Mouse (Mus musculus): ENCODE measurements around the gene Nell1. TPM values are rescaled to one million over a fixed set of nuclear protein-coding genes. Genes with fewer than 3 reads are reported as not detected.

The Nell1 gene
- total and polyA plus RNA-seq, 2 experiments from 2014 or later: 0.05 TPM; not detected in 1

GRCm38 (mm10) chr7:49985947-49986346 is 11.3 kb downstream of the Nell1 start:
- no peak overlapping the region for H3K9ac ChIP-seq (replicated peaks; ENCODE audit: low read depth, low read length)
- H3K27ac ChIP-seq (ENCODE audit: low read depth): no peak overlapping the region
- H3K9me3 ChIP-seq (replicated peaks; ENCODE audit: control insufficient read depth, low read length): no peaks in the 10 kb centered on the region
- ATAC-seq (ENCODE audit: insufficient read depth, low read depth) (no peak), DNase-seq (ENCODE audit: low spot score) (no peak)
- H3K4me2 ChIP-seq (ENCODE audit: low read depth, low read length): no peak overlapping the region
- no peaks in the 10 kb centered on the region for H3K36me3 ChIP-seq (replicated peaks; ENCODE audit: control insufficient read depth, insufficient read depth, low read length)
- H3K4me3 ChIP-seq (ENCODE audit: low read depth, low read length): no peak overlapping the region
- no peaks in the 10 kb centered on the region for H3K4me1 ChIP-seq (ENCODE audit: control insufficient read depth, insufficient read depth)
- WGBS: 90% methylated on average over 8 of the region's 8 CpGs
- no peak for TF ChIP-seq EP300 (IDR thresholded peaks at IDR 0.05; ENCODE audit: low read depth)
- TF ChIP-seq CTCF (IDR thresholded peaks at IDR 0.05; ENCODE audit: low read depth): no peak
- 0 out of 2 replicates have a peak, but pooled peaks cover under 1% of the 10 kb centered on the region for H3K27me3 ChIP-seq (ENCODE audit: control insufficient read depth, insufficient read depth, low read length)

GRCm38 (mm10) chr7:49999321-49999720 is 24.7 kb downstream of the Nell1 start:
- TF ChIP-seq CTCF (IDR thresholded peaks at IDR 0.05; ENCODE audit: low read depth) (no peak), EP300 (IDR thresholded peaks at IDR 0.05; ENCODE audit: low read depth) (no peak)
- H3K9me3 ChIP-seq (replicated peaks; ENCODE audit: control insufficient read depth, low read length): no peaks in the 10 kb centered on the region
- no peak overlapping the region for H3K4me2 ChIP-seq (ENCODE audit: low read depth, low read length)
- no peak overlapping the region for H3K9ac ChIP-seq (replicated peaks; ENCODE audit: low read depth, low read length)
- no peak overlapping the region for H3K4me3 ChIP-seq (ENCODE audit: low read depth, low read length)
- no peaks in the 10 kb centered on the region for H3K27me3 ChIP-seq (ENCODE audit: control insufficient read depth, insufficient read depth, low read length)
- H3K27ac ChIP-seq (ENCODE audit: low read depth): no peak overlapping the region
- no peaks in the 10 kb centered on the region for H3K4me1 ChIP-seq (ENCODE audit: control insufficient read depth, insufficient read depth)
- DNase-seq (ENCODE audit: low spot score) (no peak), ATAC-seq (ENCODE audit: insufficient read depth, low read depth) (no peak)
- WGBS: 70% methylated on average over 4 of the region's 4 CpGs
- H3K36me3 ChIP-seq (replicated peaks; ENCODE audit: control insufficient read depth, insufficient read depth, low read length): no peaks in the 10 kb centered on the region

GRCm38 (mm10) chr7:50005268-50005667 is 30.6 kb downstream of the Nell1 start:
- TF ChIP-seq EP300 (IDR thresholded peaks at IDR 0.05; ENCODE audit: low read depth) (no peak), CTCF (IDR thresholded peaks at IDR 0.05; ENCODE audit: low read depth) (no peak)
- H3K9me3 ChIP-seq (replicated peaks; ENCODE audit: control insufficient read depth, low read length): no peaks in the 10 kb centered on the region
- DNase-seq (ENCODE audit: low spot score) (no peak), ATAC-seq (ENCODE audit: insufficient read depth, low read depth) (no peak)
- H3K27ac ChIP-seq (ENCODE audit: low read depth): no peak overlapping the region
- no peaks in the 10 kb centered on the region for H3K4me1 ChIP-seq (ENCODE audit: control insufficient read depth, insufficient read depth)
- H3K36me3 ChIP-seq (replicated peaks; ENCODE audit: control insufficient read depth, insufficient read depth, low read length): no peaks in the 10 kb centered on the region
- H3K27me3 ChIP-seq (ENCODE audit: control insufficient read depth, insufficient read depth, low read length): no peaks in the 10 kb centered on the region
- WGBS: 61% methylated on average over 2 of the region's 2 CpGs
- H3K4me2 ChIP-seq (ENCODE audit: low read depth, low read length): no peak overlapping the region
- H3K9ac ChIP-seq (replicated peaks; ENCODE audit: low read depth, low read length): no peak overlapping the region
- H3K4me3 ChIP-seq (ENCODE audit: low read depth, low read length): no peak overlapping the region

GRCm38 (mm10) chr7:50035187-50036153 is 60.8 kb downstream of the Nell1 start:
- Histone ChIP-seq H3K4me3 (ENCODE audit: low read depth, low read length) (no peak overlapping the region), H3K27ac (ENCODE audit: low read depth) (no peak overlapping the region), H3K9me3 (replicated peaks; ENCODE audit: control insufficient read depth, low read length) (no peaks in the 10 kb centered on the region), H3K9ac (replicated peaks; ENCODE audit: low read depth, low read length) (no peak overlapping the region), H3K27me3 (ENCODE audit: control insufficient read depth, insufficient read depth, low read length) (no peaks in the 10 kb centered on the region), H3K4me1 (ENCODE audit: control insufficient read depth, insufficient read depth) (no peaks in the 10 kb centered on the region), H3K4me2 (ENCODE audit: low read depth, low read length) (no peak overlapping the region), H3K36me3 (replicated peaks; ENCODE audit: control insufficient read depth, insufficient read depth, low read length) (no peaks in the 10 kb centered on the region)
- 70% methylated on average over 13 of the region's 13 CpGs for WGBS
- no peak for DNase-seq (ENCODE audit: low spot score)
- TF ChIP-seq EP300 (IDR thresholded peaks at IDR 0.05; ENCODE audit: low read depth): no peak
- no peak for TF ChIP-seq CTCF (IDR thresholded peaks at IDR 0.05; ENCODE audit: low read depth)
- ATAC-seq (ENCODE audit: insufficient read depth, low read depth): no peak

- Histone ChIP-seq H3K4me1 (ENCODE audit: control insufficient read depth, insufficient read depth) (no peaks in the 10 kb centered on the region), H3K9me3 (replicated peaks; ENCODE audit: control insufficient read depth, low read length) (no peaks in the 10 kb centered on the region), H3K9ac (replicated peaks; ENCODE audit: low read depth, low read length) (no peak overlapping the region), H3K27me3 (ENCODE audit: control insufficient read depth, insufficient read depth, low read length) (no peaks in the 10 kb centered on the region), H3K27ac (ENCODE audit: low read depth) (no peak overlapping the region), H3K4me2 (ENCODE audit: low read depth, low read length) (no peak overlapping the region), H3K36me3 (replicated peaks; ENCODE audit: control insufficient read depth, insufficient read depth, low read length) (no peaks in the 10 kb centered on the region), H3K4me3 (ENCODE audit: low read depth, low read length) (no peak overlapping the region)
- DNase-seq (ENCODE audit: low spot score) (no peak), ATAC-seq (ENCODE audit: insufficient read depth, low read depth) (no peak)
- WGBS: 48% methylated on average over 6 of the region's 6 CpGs
- no peak for TF ChIP-seq EP300 (IDR thresholded peaks at IDR 0.05; ENCODE audit: low read depth)
- TF ChIP-seq CTCF (IDR thresholded peaks at IDR 0.05; ENCODE audit: low read depth): no peak
Measured at GRCm38 (mm10) chr7:50041112-50041511, 66.4 kb downstream of the Nell1 start.

Measured in heart, postnatal 0 days (tissue).